Mouse (Mus musculus) testis, adult 2 months (tissue): ENCODE data around the gene C030005K15Rik. TPM values are rescaled to one million over a fixed set of nuclear protein-coding genes. Genes with fewer than 3 reads are reported as not detected.

Source experiments
- H3K27ac ChIP-seq: fragments of 200-500 bp; 2 replicates; pipeline ENCODE4 v1.5.1; 2012; ENCODE audit warnings: low read depth, low read length; ENCODE audit not compliant: control insufficient read depth, insufficient read depth
- H3K27me3 ChIP-seq: fragments of 200-500 bp; 2 replicates; pipeline ENCODE4 v1.6.1; 2012; ENCODE audit warnings: mild to moderate bottlenecking, low read length, moderate library complexity; ENCODE audit not compliant: control insufficient read depth, insufficient read depth
- H3K36me3 ChIP-seq: fragments of 200-500 bp; 2 replicates; pipeline ENCODE4 v1.6.1; 2012; ENCODE audit warnings: mild to moderate bottlenecking, low read length; ENCODE audit not compliant: control insufficient read depth, insufficient read depth
- H3K4me1 ChIP-seq: fragments of 200-500 bp; 2 replicates; pipeline ENCODE4 v1.6.1; 2012; ENCODE audit warnings: low read length; ENCODE audit not compliant: control insufficient read depth, insufficient read depth
- H3K4me3 ChIP-seq: fragments of 200-500 bp; 2 replicates; pipeline ENCODE4 v1.5.1; 2012; ENCODE audit warnings: low read depth, mild to moderate bottlenecking, low read length, moderate library complexity, mixed read lengths; ENCODE audit not compliant: control insufficient read depth
- CTCF ChIP-seq: fragments of 200-500 bp; IDR thresholded peaks from 2 replicates; pipeline ENCODE4 v1.5.1; 2012; ENCODE audit warnings: low read depth, mild to moderate bottlenecking, inconsistent platforms, low read length, moderate library complexity; ENCODE audit not compliant: control insufficient read depth, insufficient read depth, insufficient replicate concordance
- POLR2A ChIP-seq: fragments of 200-500 bp; IDR thresholded peaks from 2 replicates; pipeline ENCODE4 v1.6.1; 2012; ENCODE audit warnings: low read depth, mild to moderate bottlenecking, inconsistent platforms, low read length, moderate library complexity; ENCODE audit not compliant: control insufficient read depth
- polyA plus RNA-seq: library from polyadenylated mRNA; depleted of rRNA; stranded (reverse); fragments of >200 nt; gene quantifications from 2 replicates; pipeline ENCODE4 v1.2.3, GENCODE M21; 2012; rRNA removed

C030005K15Rik gene
- polyA plus RNA-seq, 1 experiment: not detected

GRCm38 (mm10) chr10:97692913-97693312 lies 33.6 kb downstream of the C030005K15Rik start, which contains the start of gene Ccer1:
Gene Ccer1 (plus strand): TSS chr10:97693059.
- TF ChIP-seq POLR2A (peak; percentile 96), CTCF (no peak)
- no peaks in the 10 kb centered on the region for H3K27me3 ChIP-seq
- H3K4me3 ChIP-seq: peak within 1 kb of the TSS; percentile 85
- H3K36me3 ChIP-seq: no peaks in the 10 kb centered on the region
- peaks cover 6% of the 10 kb centered on the region for H3K4me1 ChIP-seq
- peak within 1 kb of the TSS; percentile 73 for H3K27ac ChIP-seq

- H3K27me3 ChIP-seq: no peaks in the 10 kb centered on the region
- H3K36me3 ChIP-seq: no peaks in the 10 kb centered on the region
- TF ChIP-seq CTCF (no peak), POLR2A (no peak)
- no peak overlapping the region for H3K27ac ChIP-seq
- peaks cover 6% of the 10 kb centered on the region for H3K4me1 ChIP-seq
- H3K4me3 ChIP-seq: no peak overlapping the region
Measured at GRCm38 (mm10) chr10:97689425-97689824, 37.1 kb downstream of the C030005K15Rik start.

GRCm38 (mm10) chr10:97687198-97687597 lies 39.4 kb downstream of the C030005K15Rik start:
- H3K4me3 ChIP-seq: no peak overlapping the region
- H3K27me3 ChIP-seq: no peaks in the 10 kb centered on the region
- H3K36me3 ChIP-seq: no peaks in the 10 kb centered on the region
- TF ChIP-seq POLR2A: no peak
- no peak for TF ChIP-seq CTCF
- no peak overlapping the region for H3K27ac ChIP-seq
- no peaks in the 10 kb centered on the region for H3K4me1 ChIP-seq

- Histone ChIP-seq H3K36me3 (no peaks in the 10 kb centered on the region), H3K4me3 (no peak overlapping the region), H3K4me1 (no peaks in the 10 kb centered on the region), H3K27me3 (no peaks in the 10 kb centered on the region), H3K27ac (no peak overlapping the region)
- TF ChIP-seq CTCF (no peak), POLR2A (no peak)
Measured at GRCm38 (mm10) chr10:97682981-97683380, 43.6 kb downstream of the C030005K15Rik start.

Other genes starting within 250 kb of the C030005K15Rik start
- 27.0 and 44.1 TPM in 2 replicates for gene Dcn, start 247.1 kb downstream of the C030005K15Rik start, polyA plus RNA-seq
- gene Lum, start 161.6 kb downstream of the C030005K15Rik start, polyA plus RNA-seq: 1.3 and 2.1 TPM in 2 replicates
- not detected in 2 replicates for gene Kera, start 119.9 kb downstream of the C030005K15Rik start, polyA plus RNA-seq
- gene Epyc, start 82.7 kb downstream of the C030005K15Rik start, polyA plus RNA-seq: 9.6 and 13.3 TPM in 2 replicates
- gene Ccer1, start 33.7 kb downstream of the C030005K15Rik start, polyA plus RNA-seq: 205 and 233 TPM in 2 replicates